Mouse (Mus musculus): ENCODE results near the gene Amt. TPM values are rescaled to one million over a fixed set of nuclear protein-coding genes. Genes with fewer than 3 reads are reported as not detected.

The Amt gene
- polyA plus RNA-seq, 1 experiment from 2014 or later, result 13.3 TPM

Other genes with a start within 250 kb of the Amt start
- 15.3 and 16.3 TPM in 2 replicates for gene Gmppb, start 247.6 kb upstream of the Amt start, polyA plus RNA-seq (2015; fragmentation: Nextera tagmentation; extraction: Ambion mirVana)
- 1.5 and 1.8 TPM in 2 replicates for gene Amigo3, start 243.7 kb upstream of the Amt start, polyA plus RNA-seq (2015; fragmentation: Nextera tagmentation; extraction: Ambion mirVana)
- 41.1 and 51.2 TPM in 2 replicates for gene Mst1, start 216.4 kb upstream of the Amt start, polyA plus RNA-seq (2015; fragmentation: Nextera tagmentation; extraction: Ambion mirVana)
- gene Rnf123, start 213.5 kb upstream of the Amt start, polyA plus RNA-seq (2015; fragmentation: Nextera tagmentation; extraction: Ambion mirVana), result 100 and 123 TPM in 2 replicates
- gene Apeh, start 202.2 kb upstream of the Amt start, polyA plus RNA-seq (2015; fragmentation: Nextera tagmentation; extraction: Ambion mirVana), result 194 and 242 TPM in 2 replicates
- 1.4 TPM in 2 replicates for gene Bsn, start 106.5 kb upstream of the Amt start, polyA plus RNA-seq (2015; fragmentation: Nextera tagmentation; extraction: Ambion mirVana)
- gene Dag1, start 32.9 kb upstream of the Amt start, polyA plus RNA-seq (2015; fragmentation: Nextera tagmentation; extraction: Ambion mirVana), result 16.0 and 18.2 TPM in 2 replicates
- 5.8 and 6.7 TPM in 2 replicates for gene Nicn1, start 6.4 kb upstream of the Amt start, polyA plus RNA-seq (2015; fragmentation: Nextera tagmentation; extraction: Ambion mirVana)
- 190 and 202 TPM in 2 replicates for gene Rhoa, start 9.3 kb downstream of the Amt start, polyA plus RNA-seq (2015; fragmentation: Nextera tagmentation; extraction: Ambion mirVana)
- gene Tcta, start 9.3 kb downstream of the Amt start, polyA plus RNA-seq (2015; fragmentation: Nextera tagmentation; extraction: Ambion mirVana), result 14.1 and 14.4 TPM in 2 replicates
- gene Gpx1, start 42.0 kb downstream of the Amt start, polyA plus RNA-seq (2015; fragmentation: Nextera tagmentation; extraction: Ambion mirVana), result 6,133 and 6,280 TPM in 2 replicates
- gene Usp4, start 51.0 kb downstream of the Amt start, polyA plus RNA-seq (2015; fragmentation: Nextera tagmentation; extraction: Ambion mirVana), result 65.1 and 76.5 TPM in 2 replicates
- gene 1700102P08Rik, start 96.0 kb downstream of the Amt start, polyA plus RNA-seq (2015; fragmentation: Nextera tagmentation; extraction: Ambion mirVana), result 0.41 and 0.86 TPM in 2 replicates
- 0.03 and 0.17 TPM in 2 replicates for gene Ccdc36, start 131.6 kb downstream of the Amt start, polyA plus RNA-seq (2015; fragmentation: Nextera tagmentation; extraction: Ambion mirVana)
- not detected in 2 replicates for gene BC048562, start 139.6 kb downstream of the Amt start, polyA plus RNA-seq (2015; fragmentation: Nextera tagmentation; extraction: Ambion mirVana)
- 18.7 and 19.4 TPM in 2 replicates for gene Ccdc71, start 163.7 kb downstream of the Amt start, polyA plus RNA-seq (2015; fragmentation: Nextera tagmentation; extraction: Ambion mirVana)
- gene Klhdc8b, start 164.7 kb downstream of the Amt start, polyA plus RNA-seq (2015; fragmentation: Nextera tagmentation; extraction: Ambion mirVana), result 12.5 and 15.9 TPM in 2 replicates
- gene Lamb2, start 182.9 kb downstream of the Amt start, polyA plus RNA-seq (2015; fragmentation: Nextera tagmentation; extraction: Ambion mirVana), result 8.5 and 9.0 TPM in 2 replicates
- gene Usp19, start 193.7 kb downstream of the Amt start, polyA plus RNA-seq (2015; fragmentation: Nextera tagmentation; extraction: Ambion mirVana), result 26.1 and 31.1 TPM in 2 replicates
- gene Qars, start 210.9 kb downstream of the Amt start, polyA plus RNA-seq (2015; fragmentation: Nextera tagmentation; extraction: Ambion mirVana), result 52.6 and 61.9 TPM in 2 replicates
- gene Qrich1, start 220.0 kb downstream of the Amt start, polyA plus RNA-seq (2015; fragmentation: Nextera tagmentation; extraction: Ambion mirVana), result 43.0 and 43.5 TPM in 2 replicates

All from liver, embryonic 15.5 days (tissue).